Mouse (Mus musculus) MEL (cell line): ENCODE results near the gene Ctnnbip1.

Experiments
- CHD1 ChIP-seq: IDR thresholded peaks from 2 replicates; pipeline ENCODE4 v1.6.1; 2012; ENCODE audit warnings: low read depth, mild to moderate bottlenecking, inconsistent platforms, low read length, improper control_type of control experiment
- KAT2A ChIP-seq: conservative IDR thresholded peaks from 2 replicates; pipeline ENCODE4 v1.6.1; 2012; ENCODE audit warnings: low read depth, low read length, improper control_type of control experiment, inconsistent platforms
- MYC ChIP-seq: IDR thresholded peaks from 2 replicates; pipeline ENCODE4 v1.6.1; 2011; ENCODE audit warnings: low read depth, mild to moderate bottlenecking, low read length, improper control_type of control experiment, moderate library complexity

DNA sequence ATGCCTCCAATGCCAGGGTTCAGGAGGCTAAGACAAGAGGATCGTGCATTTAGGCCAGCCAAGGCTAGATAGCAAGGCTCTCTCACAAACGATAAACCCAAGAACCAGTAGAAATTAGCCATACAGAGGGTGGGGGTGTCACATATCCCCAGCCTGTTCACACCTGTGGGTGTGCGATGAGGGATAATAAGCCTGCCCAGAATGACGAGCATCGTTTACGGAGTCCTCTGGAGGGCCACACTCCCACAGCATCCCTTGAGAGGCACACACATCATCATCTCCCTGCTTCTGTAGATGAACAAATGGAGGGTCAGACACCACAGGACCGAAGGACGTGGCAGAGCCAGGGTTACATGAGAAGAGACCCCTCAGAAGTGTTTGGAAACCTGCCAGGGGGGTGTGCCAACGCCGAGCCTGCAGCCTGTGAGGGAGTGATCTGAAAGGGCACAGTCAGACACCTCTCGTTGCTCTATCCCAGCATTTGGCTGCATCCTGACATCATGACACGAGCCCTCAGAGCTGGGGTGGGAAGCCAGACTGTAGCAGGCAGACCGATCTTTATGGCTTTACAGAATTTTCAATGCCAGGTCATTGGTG lies 60.1 kb downstream of the Ctnnbip1 start:
- TF ChIP-seq MYC = no peak
- TF ChIP-seq KAT2A = no peak
- TF ChIP-seq CHD1 = no peak
